Mouse (Mus musculus): ENCODE results near the gene Mcm3.

Mcm3 gene

DNA sequence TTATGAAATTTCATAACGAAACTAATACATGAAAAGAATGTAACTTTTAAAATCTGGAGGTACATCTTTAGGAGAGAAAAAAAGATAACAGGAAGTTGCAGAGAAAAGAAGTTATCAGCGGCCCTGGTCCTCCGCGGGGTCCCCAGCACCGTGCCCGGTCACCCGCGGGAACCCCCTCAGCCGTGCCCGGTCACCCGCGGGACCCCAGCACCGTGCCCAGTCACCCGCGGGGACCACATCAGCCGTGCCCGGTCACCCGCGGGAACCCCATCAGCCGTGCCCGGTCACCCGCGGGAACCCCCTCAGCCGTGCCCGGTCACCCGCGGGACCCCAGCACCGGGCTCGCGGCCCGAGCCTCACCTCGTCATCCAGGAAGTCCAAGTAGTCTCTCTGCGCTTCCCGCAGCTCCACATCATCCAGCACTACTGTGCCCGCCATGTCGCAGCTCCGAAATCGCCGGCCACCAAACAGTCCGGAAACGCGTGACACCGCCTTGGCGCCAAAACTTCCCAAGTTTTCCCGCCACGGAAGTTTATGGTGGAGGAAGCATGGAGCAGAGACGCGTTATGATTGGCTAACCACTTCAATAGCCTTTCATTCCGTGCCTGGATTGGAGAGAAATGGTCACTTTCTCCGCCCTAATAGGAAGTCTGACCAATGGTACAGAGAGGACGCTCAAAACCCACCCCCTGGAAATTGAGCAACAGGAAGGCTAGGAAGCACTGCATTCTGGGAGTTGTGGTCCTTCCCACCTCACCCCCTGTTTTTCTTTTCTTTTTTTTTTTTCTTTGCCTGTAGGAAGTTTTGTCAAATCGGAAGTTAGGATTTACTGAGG lies at the start of gene Mcm3:
Gene Mcm3, minus strand, starts transcription at position 542 of the 835 bp plus-strand sequence.
- DNase-seq (ENCODE audit: low read depth), result peak; percentile 99

DNA sequence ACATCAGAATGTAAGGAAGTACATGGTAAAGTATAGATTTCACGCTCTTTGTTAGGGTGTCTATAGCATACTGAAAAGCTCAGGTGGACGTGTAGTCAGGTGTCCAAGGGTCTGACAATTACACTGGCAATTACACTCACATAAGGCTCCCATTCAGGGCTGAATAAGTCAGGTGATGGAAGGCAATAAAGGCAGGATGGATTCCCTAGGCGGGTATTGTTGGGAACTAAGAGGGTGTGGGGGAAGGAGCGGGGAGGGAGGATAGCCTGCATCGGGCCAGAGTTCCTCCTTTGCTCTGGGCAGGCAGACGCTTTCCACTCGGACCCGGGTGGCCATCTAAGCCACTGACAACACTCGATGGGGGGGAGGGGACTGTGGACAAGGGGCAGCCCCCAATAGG lies 47.9 kb upstream of the Mcm3 start:
- DNase-seq (ENCODE audit: low read depth), result no peak

DNA sequence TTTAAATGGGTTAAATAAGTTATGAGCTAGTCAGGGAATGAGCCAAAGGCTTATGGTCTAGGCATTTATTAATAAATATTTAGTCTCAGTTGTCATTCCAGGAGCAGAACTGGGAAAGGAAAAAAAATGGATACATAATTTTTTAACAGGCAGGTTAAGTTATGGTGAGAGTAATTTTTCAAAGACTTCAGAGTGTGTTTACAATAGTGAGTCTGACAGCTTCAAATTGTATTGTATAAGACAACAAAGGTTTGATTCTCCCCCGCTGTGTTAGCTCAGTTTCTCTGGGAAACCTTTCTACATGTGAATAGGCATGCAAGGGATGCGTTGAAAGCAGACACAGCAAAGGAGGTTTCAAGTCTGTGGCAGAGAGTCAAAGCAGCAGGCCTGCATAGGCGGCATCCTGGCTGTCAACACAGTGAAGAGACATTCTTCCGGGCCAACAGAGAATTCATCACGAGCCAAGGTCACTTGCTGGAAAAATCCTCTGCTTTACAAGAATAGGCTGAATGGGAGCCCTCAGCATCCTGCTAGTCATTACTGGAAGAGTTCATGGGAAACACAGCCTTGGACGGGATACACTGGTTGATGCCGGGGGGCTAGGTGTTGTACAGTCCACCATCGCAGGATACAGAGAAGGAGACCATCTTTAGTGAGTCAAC lies 47.3 kb upstream of the Mcm3 start:
- DNase-seq (ENCODE audit: low read depth), result no peak

DNA sequence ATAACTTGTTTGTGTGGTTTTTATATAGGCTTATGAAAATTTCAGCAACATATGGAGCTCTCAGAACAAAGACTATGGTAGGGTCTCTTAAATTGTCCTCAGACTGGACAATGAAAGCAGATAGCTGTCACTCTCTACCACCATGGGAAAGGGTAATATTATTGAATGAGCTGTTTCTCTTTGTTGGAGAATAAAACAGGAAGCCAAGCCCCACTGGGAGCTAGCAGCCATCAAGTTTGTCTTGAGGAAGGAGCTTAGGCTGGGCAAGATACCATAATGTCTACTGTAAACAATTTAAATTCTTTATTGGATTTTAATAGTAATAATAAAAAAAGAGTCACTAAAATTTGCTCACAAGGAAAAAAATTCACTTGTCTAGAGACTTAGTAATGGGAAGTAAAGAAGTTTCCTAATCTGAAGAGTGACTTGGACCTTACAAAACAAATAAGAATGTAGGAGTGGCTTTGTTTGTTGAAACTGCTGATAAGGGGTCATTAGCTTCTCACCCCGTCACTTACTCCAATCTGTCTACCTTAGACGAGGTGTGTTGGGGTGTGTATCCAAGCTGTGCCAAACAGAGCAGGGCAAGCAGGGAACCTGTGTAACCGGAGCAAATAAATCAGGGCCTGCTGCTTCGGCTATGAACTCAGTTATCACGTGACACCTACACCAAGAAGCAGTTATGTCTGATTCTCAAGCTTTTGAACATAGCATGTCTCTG lies 43.5 kb upstream of the Mcm3 start:
- no peak for DNase-seq (ENCODE audit: low read depth)

DNA sequence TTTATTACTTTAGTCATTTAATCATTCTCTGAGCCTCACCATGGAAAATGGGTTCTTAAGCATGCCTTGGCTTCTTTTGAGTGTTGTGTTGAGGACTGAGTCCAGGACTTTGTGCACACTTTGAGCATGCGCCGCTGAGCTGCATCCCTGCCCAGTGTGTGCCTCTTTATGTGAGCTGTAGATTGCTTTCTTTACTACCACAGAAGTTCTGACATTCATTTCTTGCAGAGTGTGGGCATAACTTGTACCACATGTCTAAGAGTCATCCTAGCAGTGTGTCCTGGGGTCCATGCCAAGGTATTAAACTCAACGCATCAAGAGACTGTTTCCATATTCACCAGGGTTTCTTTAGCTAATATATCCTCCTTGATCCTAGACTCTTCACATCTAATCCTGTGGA lies 41.8 kb upstream of the Mcm3 start:
- DNase-seq (ENCODE audit: low read depth), result no peak

DNA sequence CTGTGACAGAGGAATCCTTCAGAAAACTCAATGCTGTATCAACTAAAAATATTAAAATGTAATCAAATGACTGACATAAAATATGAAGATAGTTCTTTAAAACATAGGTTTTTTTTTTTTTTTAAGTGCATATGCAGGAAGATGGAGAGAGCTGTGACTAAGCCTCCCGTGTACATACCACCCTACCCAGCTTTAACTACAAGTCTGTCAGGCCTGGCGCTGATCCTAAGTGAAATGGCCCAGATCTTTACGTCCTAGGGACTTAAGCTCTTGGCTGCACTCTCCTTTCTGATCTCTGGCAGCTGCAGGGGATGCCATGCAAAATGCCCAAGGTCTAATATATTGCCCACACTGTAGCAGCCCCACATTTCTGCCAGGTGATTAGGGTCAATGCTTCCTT lies 40.7 kb upstream of the Mcm3 start:
- DNase-seq (ENCODE audit: low read depth), result no peak

DNA sequence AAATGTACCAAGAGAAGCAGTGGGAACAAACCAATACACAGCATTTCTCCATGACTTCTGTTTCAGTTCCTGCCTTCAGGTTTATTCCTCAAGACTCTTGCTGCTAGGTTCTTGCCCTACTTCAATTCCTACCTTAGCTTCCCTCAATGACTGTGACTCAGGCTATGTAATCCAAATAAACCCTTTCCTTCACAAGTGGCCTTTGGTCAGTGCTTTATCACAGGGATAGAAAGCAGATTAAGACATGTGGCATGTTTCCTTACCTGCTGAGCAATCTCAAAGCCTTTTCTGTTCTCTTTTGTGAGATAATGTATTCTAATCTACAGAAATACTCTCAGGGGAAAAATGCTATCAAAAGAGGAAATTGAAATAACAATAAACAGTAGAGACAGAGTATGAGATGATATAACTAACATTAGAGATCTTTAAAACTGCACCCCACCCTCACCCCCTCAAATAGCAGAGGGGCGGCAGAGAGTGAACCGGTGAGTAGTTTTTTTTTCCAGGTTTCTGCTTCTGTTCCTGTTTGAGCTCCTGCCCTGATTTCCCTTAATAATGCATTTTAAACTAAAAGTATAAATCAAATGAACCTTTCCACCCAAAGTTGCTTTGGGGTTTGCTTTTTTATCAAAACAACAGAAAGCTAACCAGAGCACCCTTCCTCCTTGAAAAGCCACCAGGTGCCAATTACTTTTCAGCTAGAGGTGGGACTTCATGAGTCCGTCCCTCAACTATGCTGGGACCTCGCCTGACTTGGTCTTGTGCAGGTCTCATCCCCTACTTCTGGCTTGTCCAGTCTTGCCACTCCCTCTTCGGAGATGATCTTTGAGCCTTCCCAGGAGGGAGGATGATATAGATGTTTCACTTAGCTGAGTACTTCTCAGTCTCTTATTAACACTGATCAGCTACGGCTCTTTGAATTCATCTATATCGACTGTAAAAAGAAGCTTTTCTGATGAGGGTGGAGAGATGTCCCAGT lies 37.1 kb upstream of the Mcm3 start:
- DNase-seq (ENCODE audit: low read depth), result no peak

DNA sequence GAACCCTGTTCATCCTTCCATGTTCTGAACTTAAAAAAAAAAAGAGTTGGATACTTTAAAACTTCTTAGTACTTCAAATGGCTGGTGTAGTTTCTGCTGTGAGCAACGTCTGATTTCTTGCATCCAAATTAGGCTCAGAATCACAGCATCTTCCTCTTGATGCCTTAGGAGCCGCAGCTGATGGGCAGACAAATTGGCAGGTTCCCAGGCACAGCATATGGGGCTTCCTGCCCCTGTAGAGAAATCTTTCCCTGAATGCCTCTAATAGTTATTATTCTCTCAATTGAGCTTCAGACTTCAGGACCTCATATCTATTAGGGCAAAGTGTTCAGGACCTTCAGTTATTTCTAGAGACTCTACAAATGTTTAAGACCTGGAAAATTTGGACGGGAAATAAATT lies 19.8 kb upstream of the Mcm3 start:
- DNase-seq (ENCODE audit: low read depth), result no peak

DNA sequence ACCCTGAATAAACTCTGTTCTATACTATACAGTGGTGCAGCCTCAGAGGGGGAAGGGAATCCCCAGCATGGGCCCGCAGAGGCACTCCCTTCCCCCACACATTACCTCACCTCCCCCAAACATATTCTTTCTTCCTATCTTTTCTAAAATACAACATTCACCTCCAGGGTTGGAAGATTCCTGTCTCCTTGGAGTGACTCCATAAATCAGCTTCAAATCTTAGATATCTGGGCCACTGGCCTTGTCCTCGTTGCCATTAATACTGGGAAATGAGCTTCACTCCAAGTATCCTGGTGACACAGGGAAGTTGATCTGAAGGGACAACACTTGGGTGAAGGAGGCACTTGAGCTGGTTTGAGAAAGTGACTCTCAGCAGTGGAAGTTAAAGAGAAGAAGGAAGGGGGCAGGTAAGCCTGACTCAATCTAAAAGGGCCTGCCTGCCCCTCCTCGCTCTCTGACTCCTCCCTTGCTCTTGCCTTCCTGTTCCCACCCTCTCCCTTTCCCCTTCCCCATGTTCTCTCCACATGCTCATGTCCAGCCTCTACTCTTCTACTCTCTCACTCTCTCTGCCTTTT lies 16.5 kb upstream of the Mcm3 start:
- no peak for DNase-seq (ENCODE audit: low read depth)

DNA sequence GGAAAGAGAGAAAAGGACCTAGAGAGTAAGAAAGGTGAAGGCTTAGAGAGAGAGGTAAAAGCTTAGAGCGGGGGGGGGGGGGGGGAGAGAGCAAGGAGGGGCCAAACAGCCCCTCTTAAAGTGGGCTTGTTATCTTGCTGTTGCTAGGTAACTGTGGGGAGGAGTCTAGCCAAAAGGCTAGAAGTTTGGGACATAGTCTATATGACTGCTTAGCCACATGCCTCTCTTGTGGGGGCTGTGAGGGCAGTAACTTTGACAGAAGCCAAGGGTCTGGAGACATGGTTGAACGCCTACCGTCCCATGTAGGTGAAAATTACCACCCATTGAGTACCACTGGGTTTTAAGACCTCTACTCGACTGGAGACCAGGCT lies 13.0 kb upstream of the Mcm3 start:
- no peak for DNase-seq (ENCODE audit: low read depth)

DNA sequence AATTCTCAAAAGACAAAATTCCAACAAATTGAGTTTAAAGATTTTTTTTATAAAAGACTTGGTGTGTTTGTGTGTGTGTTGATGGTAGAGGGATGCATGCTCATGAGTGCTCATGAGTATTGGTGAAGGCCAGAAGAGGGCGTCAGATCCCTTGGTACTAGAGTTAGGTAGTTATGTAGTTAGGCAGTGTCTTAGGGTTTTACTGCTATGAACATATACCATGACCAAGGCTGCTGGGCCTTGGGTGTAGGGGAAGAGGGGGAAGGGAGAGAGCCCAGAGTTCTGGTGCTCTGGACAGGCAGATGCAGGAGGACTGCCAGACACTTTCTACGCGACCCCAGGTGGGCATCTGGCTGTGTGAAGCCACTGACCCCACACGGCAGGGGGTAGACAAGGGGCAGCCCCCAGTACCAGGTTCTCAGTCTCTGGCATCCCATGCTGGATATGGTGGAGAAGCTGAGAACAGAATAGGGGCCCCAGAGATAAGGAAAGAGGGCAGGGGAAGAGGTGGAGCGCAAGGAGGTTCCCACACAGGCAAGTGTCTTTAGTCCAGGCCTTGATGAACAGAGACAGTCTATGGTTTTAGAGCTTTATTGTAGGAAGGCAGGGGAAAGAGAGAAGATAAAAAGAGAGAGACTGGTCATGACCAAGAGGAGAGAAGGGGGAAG lies 12.5 kb upstream of the Mcm3 start:
- DNase-seq (ENCODE audit: low read depth), result peak; percentile 58

DNA sequence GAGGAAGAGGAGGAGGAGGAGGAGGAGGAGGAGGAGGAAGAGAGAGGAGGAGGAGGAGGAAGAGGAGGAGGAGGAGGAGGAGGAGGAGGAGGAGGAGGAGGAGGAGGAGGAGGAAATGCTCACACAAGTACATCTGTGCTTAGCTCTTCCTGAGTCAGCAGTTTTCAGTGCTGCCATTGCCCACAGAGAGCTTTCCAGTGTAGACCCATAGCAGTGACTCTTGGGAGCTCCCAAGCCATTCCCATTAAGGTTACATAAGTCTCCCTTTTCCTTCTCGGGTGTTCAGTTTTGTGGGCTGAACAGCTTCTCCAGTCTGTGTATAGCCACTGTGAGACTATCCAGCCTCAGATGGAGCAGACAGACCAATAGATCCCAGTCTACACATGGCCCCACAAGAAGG lies 10.4 kb upstream of the Mcm3 start:
- DNase-seq (ENCODE audit: low read depth), result no peak

DNA sequence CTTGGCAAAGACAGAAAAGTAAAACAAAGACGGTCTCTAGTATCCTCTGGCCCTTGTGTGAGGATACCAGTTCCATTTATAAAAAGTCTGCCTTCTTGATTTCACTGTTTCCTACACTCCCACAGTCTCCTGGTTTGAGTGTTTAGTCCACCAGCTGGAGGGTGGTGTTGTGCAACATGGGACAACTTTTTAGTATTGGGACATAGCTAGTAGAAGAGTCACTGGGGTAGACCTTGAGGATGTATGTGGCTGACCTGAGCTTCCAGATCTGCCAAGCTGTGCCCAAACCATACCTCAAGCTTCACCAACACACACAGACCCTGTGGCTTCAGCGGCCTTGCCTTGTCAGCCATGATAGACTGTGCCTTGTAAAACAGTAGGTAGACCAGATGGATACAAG lies 7.9 kb upstream of the Mcm3 start:
- DNase-seq (ENCODE audit: low read depth), result peak; percentile 77

DNA sequence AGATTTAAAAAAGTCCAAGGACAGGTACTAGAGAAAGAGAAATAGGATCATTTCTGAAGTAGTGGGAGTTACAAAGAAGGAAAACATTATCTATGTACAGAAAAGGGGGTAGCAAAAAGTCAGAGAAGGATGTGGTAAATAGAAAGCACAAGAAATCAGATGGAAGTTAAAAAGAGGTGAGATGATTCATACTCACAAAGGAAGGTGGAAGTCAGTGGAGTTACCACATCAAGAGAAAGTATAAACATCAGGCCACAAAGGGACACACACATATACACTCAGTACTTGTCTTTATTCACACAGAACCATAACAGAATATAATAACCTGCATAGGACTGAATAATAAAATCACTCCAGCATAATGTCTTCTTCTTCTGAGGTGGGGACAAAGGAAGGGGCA lies 4.9 kb upstream of the Mcm3 start:
- peak; percentile 80 for DNase-seq (ENCODE audit: low read depth)

DNA sequence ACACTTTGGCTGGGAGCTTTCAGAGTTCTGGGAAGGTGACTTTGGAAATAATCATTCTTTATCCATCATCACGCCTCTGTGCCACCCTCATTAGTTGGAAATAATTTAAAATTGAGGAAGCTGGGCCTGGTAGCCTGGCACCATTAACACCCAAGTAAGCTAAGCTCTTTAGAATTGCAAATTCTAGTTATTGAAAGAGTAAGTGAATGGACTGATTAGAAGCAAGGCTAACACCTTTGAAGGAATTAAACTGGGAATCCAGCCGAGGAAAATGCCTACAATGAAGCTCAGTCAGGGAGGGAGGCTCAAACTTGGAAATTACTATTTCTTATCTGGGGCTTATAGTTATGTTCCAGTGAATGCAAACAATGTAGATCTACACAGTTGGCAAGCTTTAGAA lies 3.8 kb upstream of the Mcm3 start:
- no peak for DNase-seq (ENCODE audit: low read depth)

DNA sequence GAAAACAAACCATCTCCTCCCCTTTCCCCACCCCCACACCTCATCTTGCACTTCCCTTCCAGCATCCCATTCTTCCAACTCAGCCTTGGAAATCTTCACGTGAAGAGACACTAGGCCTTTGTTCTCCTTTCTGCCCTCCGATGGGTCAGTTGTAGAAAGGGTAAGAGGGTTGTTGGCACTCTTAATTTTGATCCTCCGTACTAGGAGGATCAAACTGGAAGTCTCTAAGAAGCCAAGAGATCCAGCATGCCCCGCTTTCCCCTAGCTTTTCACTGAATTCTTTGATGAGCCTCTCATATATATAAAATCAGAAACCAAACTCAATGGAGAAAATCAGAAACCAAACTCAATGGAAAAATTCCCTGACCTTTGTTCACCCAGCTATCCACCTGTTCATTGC lies 3.4 kb upstream of the Mcm3 start:
- no peak for DNase-seq (ENCODE audit: low read depth)

DNA sequence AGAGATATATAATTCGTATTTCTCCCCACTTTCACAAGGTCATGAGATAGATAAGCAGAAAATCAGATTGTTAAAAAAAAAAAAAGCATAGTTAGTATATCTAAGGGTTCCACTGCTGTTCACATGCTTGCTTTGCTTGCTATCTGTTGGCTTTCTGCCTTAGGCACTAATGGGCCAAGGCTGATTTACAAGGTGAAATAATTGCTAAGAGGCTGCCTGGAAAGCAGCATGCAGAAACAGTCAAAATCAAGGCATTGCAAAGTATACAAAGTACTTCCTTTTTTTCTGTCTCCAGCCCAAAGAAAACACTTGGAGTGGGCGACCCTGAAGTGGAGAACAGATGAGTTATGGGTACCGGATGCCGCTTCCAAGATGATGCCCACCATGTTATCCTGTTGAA lies 847 bp upstream of the Mcm3 start:
- DNase-seq (ENCODE audit: low read depth), result no peak

DNA sequence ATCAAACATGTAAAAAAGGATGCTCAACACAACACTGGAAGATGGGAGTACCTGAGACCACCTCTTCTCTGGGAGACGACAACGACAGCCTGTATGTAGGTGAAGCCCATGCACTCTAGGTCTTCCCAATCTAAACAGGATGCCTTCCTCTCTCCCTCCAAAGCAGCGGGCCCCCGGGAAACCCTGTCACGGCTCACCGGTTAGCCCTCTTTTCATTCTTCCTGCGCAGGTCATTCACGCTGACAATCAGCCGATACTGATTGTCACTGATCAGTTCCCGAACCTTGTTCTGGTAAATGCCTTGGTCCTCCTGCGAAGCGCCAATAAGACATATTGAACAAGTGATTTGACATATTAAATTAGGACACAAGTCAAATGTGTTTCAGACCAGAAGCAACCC lies 2.5 kb downstream of the Mcm3 start:
- no peak for DNase-seq (ENCODE audit: low read depth)

DNA sequence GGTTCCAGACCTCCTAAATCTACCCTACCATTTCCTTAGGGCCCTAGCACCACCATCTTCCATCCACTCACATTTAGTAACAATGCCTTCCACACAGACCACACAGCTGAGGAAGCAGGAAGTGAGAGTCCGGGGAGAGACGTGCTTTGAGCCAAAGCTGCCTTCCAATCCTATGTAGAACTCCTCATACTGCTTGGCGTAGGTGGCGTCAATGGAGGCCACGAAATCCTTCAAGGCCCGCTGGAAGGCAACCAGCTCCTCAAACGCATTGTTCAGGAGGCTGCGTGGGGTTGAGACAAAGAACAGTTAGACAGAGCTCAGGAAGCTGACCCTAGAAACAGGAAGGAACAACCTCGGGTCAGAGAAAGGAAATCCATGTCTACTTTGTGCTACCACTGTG lies 2.9 kb downstream of the Mcm3 start:
- no peak for DNase-seq (ENCODE audit: low read depth)

DNA sequence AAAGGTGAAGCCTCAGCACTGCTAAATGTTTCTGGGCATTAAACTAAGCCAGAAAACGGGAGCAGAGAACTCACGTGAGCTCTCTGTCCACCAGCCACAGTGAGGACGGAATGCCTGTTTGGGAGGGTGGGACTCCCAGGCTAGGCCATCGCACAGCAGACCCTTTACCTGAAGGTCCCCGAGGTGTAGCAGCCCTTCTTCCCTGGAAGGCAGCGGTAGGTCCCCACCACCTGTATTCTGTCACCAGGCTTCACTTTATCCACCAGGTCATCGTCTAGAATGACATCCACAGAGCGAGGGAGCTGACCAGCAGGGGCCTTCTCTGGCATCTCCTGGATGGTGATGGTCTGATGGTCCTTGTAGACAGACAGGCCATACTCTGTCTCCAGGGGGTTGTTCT lies 5.6 kb downstream of the Mcm3 start:
- no peak for DNase-seq (ENCODE audit: low read depth)

DNA sequence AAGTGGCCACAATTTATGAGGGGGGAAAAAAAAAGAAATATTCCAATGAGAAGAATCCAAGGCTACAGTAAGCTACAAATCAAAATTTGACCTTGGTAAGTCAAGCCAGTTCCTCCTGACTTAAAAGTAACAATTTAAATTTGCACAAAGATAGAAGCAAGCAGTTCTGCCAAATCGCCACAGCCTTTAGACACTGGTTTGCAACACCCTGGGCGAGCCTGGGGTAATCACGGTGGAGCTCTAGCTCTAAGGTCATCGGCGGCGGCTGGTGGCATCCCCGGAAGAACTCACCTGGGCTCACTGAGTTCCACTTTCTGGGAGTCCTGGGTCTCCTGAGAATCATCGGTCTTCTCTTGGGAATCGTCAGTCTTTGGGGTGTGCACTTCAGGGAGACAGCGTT lies 15.6 kb downstream of the Mcm3 start:
- no peak for DNase-seq (ENCODE audit: low read depth)
